Mouse (Mus musculus) forebrain, embryonic 11.5 days (tissue): ENCODE results near the gene Psd4. TPM values are rescaled to one million over a fixed set of nuclear protein-coding genes. Genes with fewer than 3 reads are reported as not detected.

Experiments used
- ATAC-seq: fragments of 200-750 bp; cut with Nextera tagmentation; replicated peaks from 2 replicates; pipeline ENCODE4 v1.8.0; 2017; ENCODE audit warnings: moderate TSS enrichment; ENCODE audit not compliant: low FRiP score
- DNase-seq: peaks from one replicate; pipeline ENCODE4 v3.0.0-alpha.2; 2017; ENCODE audit warnings: low spot score
- H3K27ac ChIP-seq: fragments of 300-500 bp; sonication (generic); 2 replicates; pipeline ENCODE4 v1.5.1; 2014; ENCODE audit warnings: low read depth, low read length
- H3K27me3 ChIP-seq: fragments of 300-500 bp; sonication (generic); 2 replicates; pipeline ENCODE4 v1.6.1; 2014; ENCODE audit warnings: mild to moderate bottlenecking, low read length, mixed read lengths; ENCODE audit not compliant: control insufficient read depth, insufficient read depth
- H3K36me3 ChIP-seq: fragments of 300-500 bp; sonication (generic); 2 replicates; pipeline ENCODE4 v1.6.1; 2014; ENCODE audit warnings: mild to moderate bottlenecking, low read length, moderate library complexity, mixed read lengths; ENCODE audit not compliant: control insufficient read depth, insufficient read depth
- H3K4me1 ChIP-seq: fragments of 300-500 bp; sonication (generic); replicated peaks from 2 replicates; pipeline ENCODE4 v1.6.1; 2014; ENCODE audit warnings: low read length, mixed read lengths; ENCODE audit not compliant: control insufficient read depth, insufficient read depth
- H3K4me2 ChIP-seq: fragments of 300-500 bp; sonication (generic); 2 replicates; pipeline ENCODE4 v1.6.1; 2014; ENCODE audit warnings: low read depth, mild to moderate bottlenecking, low read length, moderate library complexity, mixed read lengths; ENCODE audit not compliant: severe bottlenecking
- H3K4me3 ChIP-seq: fragments of 300-500 bp; sonication (generic); 2 replicates; pipeline ENCODE4 v1.5.1; 2014; ENCODE audit warnings: low read depth, low read length
- H3K9ac ChIP-seq: fragments of 300-500 bp; sonication (generic); 2 replicates; pipeline ENCODE4 v1.6.1; 2014; ENCODE audit warnings: low read length
- H3K9me3 ChIP-seq: fragments of 300-500 bp; sonication (generic); 2 replicates; pipeline ENCODE4 v1.6.1; 2016; ENCODE audit warnings: low read length, mixed read lengths; ENCODE audit not compliant: control insufficient read depth
- WGBS: fragments of 180-500 bp; shearing (Covaris S2); extraction: QIAGEN DNeasy Blood & Tissue Kit; methylation state at CpG from one replicate; pipeline ENCODE4 v1.1.7; 2014; 5-methylcytosine and 5-hydroxymethylcytosine counted together
- polyA plus RNA-seq: library from polyadenylated mRNA; unstranded; fragments of >200 nt; fragmentation: Nextera tagmentation; extraction: Ambion mirVana; gene quantifications from 2 replicates; pipeline ENCODE4 v1.2.1, GENCODE M21; 2014

The Psd4 gene
- polyA plus RNA-seq, 1 experiment from 2014 or later: 0.41 TPM

GRCm38 (mm10) chr2:24397115-24397514 is 29.7 kb downstream of the Psd4 start:
- Histone ChIP-seq H3K4me2 (no peak overlapping the region), H3K9ac (no peak overlapping the region), H3K4me3 (no peak overlapping the region), H3K27ac (no peak overlapping the region), H3K9me3 (no peaks in the 10 kb centered on the region), H3K27me3 (no peaks in the 10 kb centered on the region), H3K36me3 (no peaks in the 10 kb centered on the region), H3K4me1 (no peaks in the 10 kb centered on the region)
- WGBS: 16% methylated on average over 2 of the region's 2 CpGs
- DNase-seq (peak; percentile 48), ATAC-seq (no peak)

- no peaks in the 10 kb centered on the region for H3K4me1 ChIP-seq
- no peak overlapping the region for H3K9ac ChIP-seq
- no peaks in the 10 kb centered on the region for H3K36me3 ChIP-seq
- H3K27me3 ChIP-seq: no peaks in the 10 kb centered on the region; the same call in 1 of the 2 replicates
- ATAC-seq: no peak
- DNase-seq: peak; percentile 29
- H3K9me3 ChIP-seq: no peaks in the 10 kb centered on the region
- 95% methylated on average over 3 of the region's 3 CpGs for WGBS
- H3K27ac ChIP-seq: no peak overlapping the region
- H3K4me2 ChIP-seq: no peak overlapping the region
- no peak overlapping the region for H3K4me3 ChIP-seq
Measured at GRCm38 (mm10) chr2:24400711-24401110, 33.3 kb downstream of the Psd4 start.

GRCm38 (mm10) chr2:24405345-24406012 is 38.1 kb downstream of the Psd4 start:
- ATAC-seq (peak; percentile 83), DNase-seq (peak; percentile 88)
- H3K9ac ChIP-seq: peak overlapping the region; percentile 42
- no peaks in the 10 kb centered on the region for H3K36me3 ChIP-seq
- H3K4me2 ChIP-seq: peak overlapping the region; percentile 34; the same call in 1 of the 2 replicates
- 13% methylated on average over 23 of the region's 23 CpGs for WGBS
- no peaks in the 10 kb centered on the region; the same call in 1 of the 2 replicates for H3K4me1 ChIP-seq
- no peaks in the 10 kb centered on the region for H3K9me3 ChIP-seq
- H3K27ac ChIP-seq: no peak overlapping the region
- no peaks in the 10 kb centered on the region; the same call in 1 of the 2 replicates for H3K27me3 ChIP-seq
- H3K4me3 ChIP-seq: peak overlapping the region; percentile 15; the same call in 1 of the 2 replicates

GRCm38 (mm10) chr2:24407701-24408485 is 40.5 kb downstream of the Psd4 start:
- ATAC-seq: no peak
- 13% methylated on average over 4 of the region's 4 CpGs for WGBS
- H3K27ac ChIP-seq: no peak overlapping the region

GRCm38 (mm10) chr2:24409166-24409565 is 41.8 kb downstream of the Psd4 start:
- H3K27me3 ChIP-seq: no peaks in the 10 kb centered on the region; the same call in 1 of the 2 replicates
- H3K27ac ChIP-seq: no peak overlapping the region

More at GRCm38 (mm10) chr2:24407701-24408485, 40.5 kb downstream of the Psd4 start:
- no peaks in the 10 kb centered on the region for H3K36me3 ChIP-seq
- H3K4me1 ChIP-seq: no peaks in the 10 kb centered on the region; the same call in 1 of the 2 replicates
- no peak overlapping the region for H3K4me3 ChIP-seq
- no peak for DNase-seq
- H3K9ac ChIP-seq: no peak overlapping the region
- no peaks in the 10 kb centered on the region for H3K9me3 ChIP-seq
- no peaks in the 10 kb centered on the region; the same call in 1 of the 2 replicates for H3K27me3 ChIP-seq
- no peak overlapping the region for H3K4me2 ChIP-seq

GRCm38 (mm10) chr2:24413172-24413571 is 45.8 kb downstream of the Psd4 start:
- Histone ChIP-seq H3K27me3 (no peaks in the 10 kb centered on the region), H3K36me3 (no peaks in the 10 kb centered on the region), H3K4me2 (no peak overlapping the region), H3K27ac (no peak overlapping the region), H3K9ac (no peak overlapping the region), H3K4me1 (no peaks in the 10 kb centered on the region), H3K4me3 (no peak overlapping the region), H3K9me3 (no peaks in the 10 kb centered on the region)
- 65% methylated on average over 3 of the region's 3 CpGs for WGBS
- ATAC-seq (no peak), DNase-seq (no peak)

More at GRCm38 (mm10) chr2:24409166-24409565, 41.8 kb downstream of the Psd4 start:
- Histone ChIP-seq H3K9me3 (no peaks in the 10 kb centered on the region), H3K4me2 (no peak overlapping the region), H3K4me1 (no peaks in the 10 kb centered on the region; the same call in 1 of the 2 replicates), H3K36me3 (no peaks in the 10 kb centered on the region), H3K9ac (no peak overlapping the region), H3K4me3 (no peak overlapping the region)
- 2% methylated on average over 2 of the region's 2 CpGs for WGBS
- peak; percentile 80 for DNase-seq
- peak; percentile 40 for ATAC-seq

- Histone ChIP-seq H3K9ac (no peak overlapping the region), H3K27me3 (no peaks in the 10 kb centered on the region), H3K4me2 (no peak overlapping the region), H3K4me1 (no peaks in the 10 kb centered on the region), H3K36me3 (no peaks in the 10 kb centered on the region), H3K4me3 (no peak overlapping the region), H3K9me3 (no peaks in the 10 kb centered on the region), H3K27ac (no peak overlapping the region)
- DNase-seq (no peak), ATAC-seq (no peak)
- WGBS: 83% methylated on average over 4 of the region's 4 CpGs
Measured at GRCm38 (mm10) chr2:24413677-24414076, 46.3 kb downstream of the Psd4 start.

GRCm38 (mm10) chr2:24416668-24417067 is 49.3 kb downstream of the Psd4 start:
- DNase-seq (no peak), ATAC-seq (no peak)
- H3K4me3 ChIP-seq: no peak overlapping the region
- no peak overlapping the region for H3K9ac ChIP-seq
- H3K27ac ChIP-seq: no peak overlapping the region
- WGBS: 12% methylated on average over 9 of the region's 9 CpGs
- no peak overlapping the region for H3K4me2 ChIP-seq
- no peaks in the 10 kb centered on the region for H3K36me3 ChIP-seq
- H3K9me3 ChIP-seq: no peaks in the 10 kb centered on the region
- no peaks in the 10 kb centered on the region for H3K4me1 ChIP-seq
- H3K27me3 ChIP-seq: no peaks in the 10 kb centered on the region
